Mouse (Mus musculus) CH12.LX (cell line): Measurements from ENCODE around the gene Klhdc2. TPM values are rescaled to one million over a fixed set of nuclear protein-coding genes. Genes with fewer than 3 reads are reported as not detected.

Source experiments
- DNase-seq: peaks from one replicate; pipeline ENCODE4 v3.0.0-alpha.2; 2013; ENCODE audit errors: extremely low read depth
- H3K27ac ChIP-seq: 2 replicates; pipeline ENCODE4 v1.5.1; 2012; ENCODE audit warnings: low read depth, mild to moderate bottlenecking, control low read depth, moderate library complexity; ENCODE audit not compliant: insufficient read depth
- H3K27me3 ChIP-seq: replicated peaks from 2 replicates; pipeline ENCODE3; 2012; ENCODE audit warnings: inconsistent platforms
- H3K36me3 ChIP-seq, 2 experiments: replicated peaks in 1 of 2; 2 replicates each; pipeline versions ENCODE3 to v1.6.1; 2012; ENCODE audit warnings: inconsistent platforms in 1 of 2, low read length in 1 of 2, mild to moderate bottlenecking in 1 of 2, mixed read lengths in 1 of 2, moderate library complexity in 1 of 2; ENCODE audit not compliant: control insufficient read depth in 1 of 2, insufficient read depth in 1 of 2
- H3K4me1 ChIP-seq, 2 experiments: 2 replicates each; pipeline ENCODE4 v1.6.1; 2012; ENCODE audit warnings: inconsistent platforms in 1 of 2, moderate library complexity in 1 of 2; ENCODE audit not compliant: insufficient read depth in 2 of 2, control insufficient read depth in 1 of 2
- H3K4me2 ChIP-seq: 2 replicates; pipeline ENCODE4 v1.6.1; 2012; ENCODE audit warnings: low read depth, mild to moderate bottlenecking, control low read depth; ENCODE audit not compliant: poor library complexity, insufficient read depth, severe bottlenecking
- H3K4me3 ChIP-seq, 3 experiments: fragments of 150-350 bp in 1 of 3; sonication (generic) in 1 of 3; replicated peaks in 1 of 3; 2 replicates each; pipeline versions ENCODE3 to v1.5.1; 2011 to 2012; ENCODE audit warnings: low read depth in 2 of 3, low read length in 2 of 3, mild to moderate bottlenecking in 2 of 3, moderate library complexity in 2 of 3, control low read depth in 1 of 3, improper control_type of control experiment in 1 of 3, inconsistent platforms in 1 of 3, mixed read lengths in 1 of 3; ENCODE audit not compliant: poor library complexity in 1 of 3
- H3K79me2 ChIP-seq: replicated peaks from 2 replicates; pipeline ENCODE4 v1.6.1; 2012; ENCODE audit warnings: mild to moderate bottlenecking, moderate library complexity; ENCODE audit not compliant: control insufficient read depth, poor library complexity, insufficient read depth, severe bottlenecking; ENCODE audit errors: extremely low read depth
- H3K9ac ChIP-seq: 2 replicates; pipeline ENCODE4 v1.6.1; 2012; ENCODE audit warnings: low read depth, mild to moderate bottlenecking, control low read depth, moderate library complexity; ENCODE audit not compliant: insufficient read depth
- H3K9me3 ChIP-seq: replicated peaks from 2 replicates; pipeline ENCODE3; 2012; ENCODE audit warnings: low read length, inconsistent platforms, mixed read lengths
- BHLHE40 ChIP-seq: IDR thresholded peaks from 2 replicates; pipeline ENCODE4 v1.6.1; 2011; ENCODE audit warnings: mild to moderate bottlenecking, low read depth, low read length, improper control_type of control experiment
- CHD1 ChIP-seq: IDR thresholded peaks from 2 replicates; pipeline ENCODE4 v1.6.1; 2012; ENCODE audit warnings: low read depth, low read length, improper control_type of control experiment, inconsistent platforms
- CHD2 ChIP-seq: IDR thresholded peaks from 2 replicates; pipeline ENCODE4 v1.6.1; 2011; ENCODE audit warnings: low read length, improper control_type of control experiment
- CTCF ChIP-seq, 2 experiments: IDR thresholded peaks in 1 of 2; conservative IDR thresholded peaks in 1 of 2; 2 replicates each; pipeline ENCODE4 v1.5.1; 2011 to 2012; ENCODE audit warnings: low read depth in 2 of 2, low read length in 2 of 2, improper control_type of control experiment in 1 of 2, inconsistent platforms in 1 of 2, mild to moderate bottlenecking in 1 of 2, moderate library complexity in 1 of 2
- E2F4 ChIP-seq: IDR thresholded peaks from 2 replicates; pipeline ENCODE4 v1.6.1; 2011; ENCODE audit warnings: low read depth, low read length, improper control_type of control experiment; ENCODE audit not compliant: insufficient replicate concordance
- ELF1 ChIP-seq: IDR thresholded peaks from 2 replicates; pipeline ENCODE4 v1.6.1; 2014; ENCODE audit warnings: low read depth, mild to moderate bottlenecking, inconsistent platforms, low read length, improper control_type of control experiment
- EP300 ChIP-seq: IDR thresholded peaks from 2 replicates; pipeline ENCODE4 v1.6.1; 2011; ENCODE audit warnings: low read length, improper control_type of control experiment
- ETS1 ChIP-seq: conservative IDR thresholded peaks from 2 replicates; pipeline ENCODE4 v1.6.1; 2012; ENCODE audit warnings: low read depth, mild to moderate bottlenecking, inconsistent platforms, low read length, improper control_type of control experiment, moderate library complexity
- GABPA ChIP-seq: IDR thresholded peaks from 2 replicates; pipeline ENCODE4 v1.6.1; 2012; ENCODE audit warnings: low read depth, low read length, improper control_type of control experiment, inconsistent platforms; ENCODE audit not compliant: insufficient replicate concordance
- HCFC1 ChIP-seq: IDR thresholded peaks from 2 replicates; pipeline ENCODE4 v1.6.1; 2012; ENCODE audit warnings: low read depth, mild to moderate bottlenecking, inconsistent platforms, low read length, improper control_type of control experiment
- IRF4 ChIP-seq: IDR thresholded peaks from 2 replicates; pipeline ENCODE4 v1.6.1; 2014; ENCODE audit warnings: low read depth, mild to moderate bottlenecking, inconsistent platforms, low read length, improper control_type of control experiment
- JUN ChIP-seq: IDR thresholded peaks from 2 replicates; pipeline ENCODE4 v1.6.1; 2011; ENCODE audit warnings: low read depth, mild to moderate bottlenecking, low read length, improper control_type of control experiment, moderate library complexity; ENCODE audit not compliant: insufficient read depth
- JUND ChIP-seq: conservative IDR thresholded peaks from 2 replicates; pipeline ENCODE4 v1.6.1; 2011; ENCODE audit warnings: low read depth, low read length, improper control_type of control experiment
- KAT2A ChIP-seq: IDR thresholded peaks from 2 replicates; pipeline ENCODE4 v1.6.1; 2012; ENCODE audit warnings: low read length, improper control_type of control experiment, inconsistent platforms; ENCODE audit not compliant: insufficient replicate concordance
- MAFK ChIP-seq: IDR thresholded peaks from 2 replicates; pipeline ENCODE4 v1.6.1; 2011; ENCODE audit warnings: low read length, improper control_type of control experiment; ENCODE audit not compliant: insufficient replicate concordance
- MAX ChIP-seq: IDR thresholded peaks from 2 replicates; pipeline ENCODE4 v1.6.1; 2011; ENCODE audit warnings: low read length, improper control_type of control experiment
- MEF2A ChIP-seq: IDR thresholded peaks from 2 replicates; pipeline ENCODE4 v1.6.1; 2014; ENCODE audit warnings: low read depth, mild to moderate bottlenecking, inconsistent platforms, low read length, improper control_type of control experiment, borderline replicate concordance
- MXI1 ChIP-seq: IDR thresholded peaks from 2 replicates; pipeline ENCODE4 v1.6.1; 2011; ENCODE audit warnings: mild to moderate bottlenecking, low read depth, low read length, improper control_type of control experiment
- MYC ChIP-seq: IDR thresholded peaks from 2 replicates; pipeline ENCODE4 v1.6.1; 2011; ENCODE audit warnings: low read depth, mild to moderate bottlenecking, improper control_type of control experiment, low read length
- NELFE ChIP-seq: IDR thresholded peaks from 2 replicates; pipeline ENCODE4 v1.6.1; 2011; ENCODE audit warnings: low read depth, low read length, improper control_type of control experiment
- NRF1 ChIP-seq: IDR thresholded peaks from 2 replicates; pipeline ENCODE4 v1.6.1; 2014; ENCODE audit warnings: low read depth, mild to moderate bottlenecking, inconsistent platforms, low read length, improper control_type of control experiment, moderate library complexity
- PAX5 ChIP-seq: IDR thresholded peaks from 2 replicates; pipeline ENCODE4 v1.6.1; 2012; ENCODE audit warnings: low read length, inconsistent platforms, mixed read lengths
- POLR2A ChIP-seq: IDR thresholded peaks from 2 replicates; pipeline ENCODE4 v1.6.1; 2011; ENCODE audit warnings: low read depth, mild to moderate bottlenecking, improper control_type of control experiment, low read length
- POLR2AphosphoS2 ChIP-seq: IDR thresholded peaks from 2 replicates; pipeline ENCODE4 v1.6.1; 2011; ENCODE audit warnings: low read depth, low read length, improper control_type of control experiment
- RAD21 ChIP-seq: IDR thresholded peaks from 2 replicates; pipeline ENCODE4 v1.6.1; 2011; ENCODE audit warnings: low read depth, mild to moderate bottlenecking, low read length, improper control_type of control experiment, moderate library complexity
- RCOR1 ChIP-seq: conservative IDR thresholded peaks from 2 replicates; pipeline ENCODE4 v1.6.1; 2012; ENCODE audit warnings: low read depth, mild to moderate bottlenecking, inconsistent platforms, low read length, improper control_type of control experiment
- SIN3A ChIP-seq: IDR thresholded peaks from 2 replicates; pipeline ENCODE4 v1.6.1; 2012; ENCODE audit warnings: low read length, improper control_type of control experiment, inconsistent platforms
- SMC3 ChIP-seq: IDR thresholded peaks from 2 replicates; pipeline ENCODE4 v1.6.1; 2011; ENCODE audit warnings: low read depth, low read length, improper control_type of control experiment
- TBP ChIP-seq: conservative IDR thresholded peaks from 2 replicates; pipeline ENCODE4 v1.6.1; 2011; ENCODE audit warnings: low read depth, low read length, improper control_type of control experiment
- TCF12 ChIP-seq: IDR thresholded peaks from 2 replicates; pipeline ENCODE4 v1.6.1; 2014; ENCODE audit warnings: low read depth, mild to moderate bottlenecking, inconsistent platforms, low read length, improper control_type of control experiment
- UBTF ChIP-seq: IDR thresholded peaks from 2 replicates; pipeline ENCODE4 v1.6.1; 2012; ENCODE audit warnings: low read depth, mild to moderate bottlenecking, inconsistent platforms, low read length, improper control_type of control experiment, moderate library complexity
- USF1 ChIP-seq: IDR thresholded peaks from 2 replicates; pipeline ENCODE4 v1.6.1; 2014; ENCODE audit warnings: low read depth, mild to moderate bottlenecking, inconsistent platforms, low read length, improper control_type of control experiment
- USF2 ChIP-seq: conservative IDR thresholded peaks from 2 replicates; pipeline ENCODE4 v1.6.1; 2011; ENCODE audit warnings: low read depth, low read length, improper control_type of control experiment
- ZC3H11A ChIP-seq: IDR thresholded peaks from 2 replicates; pipeline ENCODE4 v1.6.1; 2012; ENCODE audit warnings: low read depth, mild to moderate bottlenecking, inconsistent platforms, low read length, improper control_type of control experiment
- ZKSCAN1 ChIP-seq: IDR thresholded peaks from 2 replicates; pipeline ENCODE4 v1.6.1; 2012; ENCODE audit warnings: low read depth, inconsistent platforms, low read length, improper control_type of control experiment, borderline replicate concordance
- ZMIZ1 ChIP-seq: IDR thresholded peaks from 2 replicates; pipeline ENCODE4 v1.6.1; 2012; ENCODE audit warnings: low read depth, mild to moderate bottlenecking, inconsistent platforms, low read length, improper control_type of control experiment
- ZNF384 ChIP-seq: IDR thresholded peaks from 2 replicates; pipeline ENCODE4 v1.6.1; 2012; ENCODE audit warnings: low read depth, low read length, improper control_type of control experiment, inconsistent platforms
- dilution Hi-C: fragments of 300-500 bp; cut with MboI; formaldehyde crosslinking; loops from 2 replicates; pipeline ENCODE4 v1.14.3; 2020; ENCODE audit warnings: low sequenced_read_pairs; ENCODE audit not compliant: extremely low pct_unique_long_range_greater_than_20kb, extremely low pct_ligation_motif_present
- in situ Hi-C: fragments of 300-500 bp; cut with MboI; formaldehyde crosslinking; loops from 3 replicates; pipeline ENCODE4 v1.14.3; 2019; ENCODE audit warnings: low sequenced_read_pairs, low pct_ligation_motif_present, low pct_unique_long_range_greater_than_20kb, mixed read lengths
- polyA plus RNA-seq: library from polyadenylated mRNA; unstranded; fragments of >175 nt; gene quantifications from 2 replicates; pipeline ENCODE4 v1.2.1, GENCODE M21; 2012; ENCODE audit warnings: low read depth; ENCODE audit not compliant: insufficient read length
- total RNA-seq, 2 experiments: library from RNA; depleted of rRNA; stranded (reverse); fragments of 300-350 nt in 1 of 2; fragments of >200 nt in 1 of 2; gene quantifications; 2 replicates each; pipeline ENCODE4 v1.2.3; 2012 to 2014

Gene Klhdc2
- total RNA-seq (2012; rRNA removed) (103 and 120 TPM in 2 replicates), total RNA-seq (2014; rRNA removed) (280 and 288 TPM in 2 replicates), polyA plus RNA-seq (81.8 and 85.3 TPM in 2 replicates)

DNA sequence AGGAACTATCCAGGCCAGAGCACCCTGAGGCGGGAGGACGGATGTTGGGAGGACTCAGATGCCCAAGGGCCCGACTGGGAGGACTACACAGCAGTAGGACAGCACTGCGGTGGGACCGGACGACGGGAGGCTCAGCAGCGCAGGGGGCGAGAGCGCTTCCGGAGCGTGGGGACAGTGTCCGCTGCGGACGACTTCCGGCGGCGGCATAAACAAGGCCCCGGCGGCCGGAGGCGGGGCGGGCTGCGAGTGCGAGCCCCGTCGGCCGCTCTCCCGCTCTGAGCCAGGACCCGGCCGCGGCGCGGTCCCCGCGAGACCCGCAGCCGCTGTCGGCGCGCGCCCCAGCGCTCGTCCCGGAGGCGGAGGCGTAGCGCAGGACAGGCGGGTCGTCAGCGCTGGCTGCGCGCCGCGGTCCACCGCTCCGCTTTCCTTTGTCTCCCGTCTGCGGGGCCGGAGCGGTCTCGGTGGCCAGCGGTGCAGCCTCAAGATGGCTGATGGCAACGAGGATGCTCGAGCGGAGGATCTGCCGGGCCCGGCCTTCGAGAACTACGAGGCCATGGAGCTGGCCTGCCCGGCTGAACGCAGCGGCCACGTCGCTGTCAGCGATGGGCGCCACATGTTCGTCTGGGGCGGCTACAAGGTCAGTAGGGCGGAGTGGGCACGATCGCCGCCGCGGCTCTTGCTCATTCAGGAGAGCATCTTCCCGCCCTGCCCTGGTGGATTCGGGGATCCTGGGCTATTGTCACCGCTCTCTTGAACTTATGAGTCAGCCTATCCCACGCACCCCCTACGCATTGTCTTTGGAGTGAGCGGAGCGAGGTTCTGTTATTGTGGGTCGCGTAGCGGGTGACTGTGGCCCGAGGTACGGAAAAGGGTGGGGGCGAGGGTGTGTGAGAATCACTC, at the start of gene Klhdc2:
Klhdc2 (plus strand) TSS at position 171 of the 900 bp plus-strand sequence.
- in situ Hi-C loops, result loop anchor here (5.0 kb wide), 1 partner anchor 74 kb away; no protein-coding TSS in a partner anchor
- no peak for TF ChIP-seq ZKSCAN1
- peak; percentile 90 for TF ChIP-seq SIN3A
- peak; percentile 75 for TF ChIP-seq TBP
- TF ChIP-seq CHD2, result peak; percentile 5; the same call in 1 of the 2 replicates
- no peak for TF ChIP-seq E2F4
- TF ChIP-seq SMC3, result no peak
- no peak for TF ChIP-seq RAD21
- peak; percentile 91 for TF ChIP-seq HCFC1
- no peak for TF ChIP-seq USF2
- TF ChIP-seq MEF2A, result peak; percentile 81; the same call in 1 of the 2 replicates
- no peak for TF ChIP-seq BHLHE40
- no peak for TF ChIP-seq PAX5
- peak; percentile 68; the same call in 1 of the 2 replicates for TF ChIP-seq NELFE
- TF ChIP-seq MAX, result 0 out of 2 replicates have a peak, but pooled peaks have one; percentile 7
- TF ChIP-seq JUND, result no peak
- TF ChIP-seq MAFK, result no peak
- peak; percentile 48 for TF ChIP-seq NRF1
- TF ChIP-seq ELF1, result peak; percentile 83
- no peak for TF ChIP-seq CTCF (conservative IDR thresholded peaks at IDR 0.05 in 1 of 2, IDR thresholded peaks at IDR 0.05 in 1 of 2; ENCODE audit: low read depth in 2 of 2, low read length in 2 of 2)
- TF ChIP-seq POLR2AphosphoS2, result no peak
- TF ChIP-seq TCF12, result peak; percentile 85
- TF ChIP-seq ETS1, result no peak
- peak; percentile 72 for TF ChIP-seq POLR2A
- TF ChIP-seq RCOR1, result 0 out of 2 replicates have a peak, but pooled peaks have one; percentile 16
- no peak for TF ChIP-seq USF1
- TF ChIP-seq CHD1, result no peak
- TF ChIP-seq ZC3H11A, result no peak
- no peak for TF ChIP-seq JUN
- TF ChIP-seq UBTF, result peak; percentile 80
- peak; percentile 83; the same call in 1 of the 2 replicates for TF ChIP-seq KAT2A
- no peak; the same call in 1 of the 2 replicates for TF ChIP-seq MYC
- TF ChIP-seq IRF4, result peak; percentile 78
- no peak for TF ChIP-seq EP300
- no peak for TF ChIP-seq ZNF384
- no peak for TF ChIP-seq GABPA
- peak; percentile 40; the same call in 1 of the 2 replicates for TF ChIP-seq MXI1
- peak; percentile 42; the same call in 1 of the 2 replicates for TF ChIP-seq ZMIZ1

More for the DNA sequence above, at the start of gene Klhdc2:
- Histone ChIP-seq H3K79me2 (peaks cover 23% of the 10 kb centered on the region), H3K27me3 (no peaks in the 10 kb centered on the region), H3K4me3 (peak within 1 kb of the TSS; percentile 76 to 89 (median 88)), H3K9ac (peak within 1 kb of the TSS; percentile 65), H3K4me1 (peaks cover 14 to 47% of the 10 kb centered on the region in 2 experiments), H3K27ac (peak within 1 kb of the TSS; percentile 50), H3K4me2 (peak within 1 kb of the TSS; percentile 79), H3K9me3 (no peaks in the 10 kb centered on the region), H3K36me3 (peaks cover 6 to 28% of the 10 kb centered on the region in 2 experiments)
- DNase-seq, result peak; percentile 86
- dilution Hi-C loops, result no loop called here
